Mouse (Mus musculus) left cerebral cortex, postnatal 10 days (tissue): ENCODE results near the gene Gse1. TPM values are rescaled to one million over a fixed set of nuclear protein-coding genes. Genes with fewer than 3 reads are reported as not detected.

ENCODE experiments used
- DNase-seq, 2 experiments: peaks; one replicate each; pipeline ENCODE4 v3.0.0; 2021 to 2022; ENCODE audit warnings: low spot score in 2 of 2, mixed read lengths in 1 of 2; ENCODE audit errors: extremely low spot score in 1 of 2
- intact Hi-C: fragments of 180-260 bp; cut with DNase I; formaldehyde crosslinking; loops from one replicate; pipeline ENCODE4 v1.15.1; 2025
- total RNA-seq, 2 experiments: library from RNA; stranded (reverse); gene quantifications; 2 replicates each; pipeline ENCODE4 v1.2.3; 2021

Gse1 gene
- total RNA-seq, 2 experiments from 2014 or later = 41.7 to 45.3 TPM

DNA sequence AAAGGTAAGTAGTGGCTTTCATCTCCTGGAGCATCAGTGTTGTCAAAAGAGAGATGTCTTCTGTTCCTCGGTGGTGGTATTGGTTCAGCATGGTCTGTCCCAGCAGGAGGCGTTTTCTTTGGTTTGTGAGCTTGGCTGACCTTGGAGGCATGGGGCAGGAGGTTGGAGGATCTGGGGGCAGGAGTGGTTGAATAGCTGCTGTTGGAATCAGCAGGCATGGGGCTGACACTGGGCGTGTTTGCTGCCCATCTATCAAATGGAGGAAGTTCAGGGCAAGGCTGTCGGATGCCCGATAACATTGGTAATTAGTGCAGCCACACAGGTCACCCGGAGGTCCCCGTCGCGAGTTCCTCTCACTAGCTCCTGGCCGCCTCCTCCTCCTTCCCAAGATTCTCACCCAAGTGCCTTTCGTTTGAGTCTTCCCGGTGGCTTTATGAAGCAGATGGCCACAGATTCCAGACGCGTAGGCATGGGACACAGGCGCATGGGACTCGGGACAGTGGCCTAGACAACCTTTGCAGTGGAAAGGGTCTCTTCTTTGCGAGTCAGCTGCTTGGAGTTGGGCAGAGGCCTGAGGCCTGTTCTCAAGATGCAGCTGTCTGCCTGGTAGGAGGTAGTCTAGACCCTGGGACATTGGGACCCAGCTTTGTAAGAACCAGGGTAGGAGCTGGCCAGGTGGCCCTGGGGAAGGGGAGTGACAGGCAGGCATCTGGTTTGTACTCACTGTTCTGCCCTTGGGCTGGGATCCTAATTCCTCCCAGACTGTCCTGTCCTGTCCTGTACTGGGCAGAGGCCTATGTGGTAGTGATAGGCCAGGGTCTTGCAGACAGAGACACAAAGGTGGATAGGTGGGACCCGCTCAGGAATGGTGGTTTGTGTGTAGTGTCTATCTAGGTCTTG lies 2.7 kb downstream of the Gse1 start:
- DNase-seq = no peak
- intact Hi-C loops = no loop called here

DNA sequence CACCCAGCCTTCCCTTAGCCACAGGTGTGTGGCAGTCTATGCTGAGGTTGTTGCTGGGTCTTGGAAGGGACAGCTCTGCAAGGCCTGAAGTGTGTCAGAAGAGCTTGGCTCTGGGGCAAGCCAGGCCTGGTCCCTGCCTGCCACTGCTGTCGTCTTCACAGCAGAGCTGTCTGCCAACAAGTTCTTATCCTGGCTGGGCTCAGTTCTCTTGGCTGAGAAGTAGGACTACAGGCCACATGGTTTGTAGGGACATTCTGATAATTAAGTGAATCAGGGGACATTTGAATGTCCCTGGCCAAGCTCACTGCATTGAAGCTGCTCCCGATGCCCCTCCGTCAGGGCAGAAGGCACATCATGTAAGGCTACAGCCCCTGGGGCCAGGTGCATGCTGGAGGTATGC lies 3.6 kb downstream of the Gse1 start:
- intact Hi-C loops = no loop called here

DNA sequence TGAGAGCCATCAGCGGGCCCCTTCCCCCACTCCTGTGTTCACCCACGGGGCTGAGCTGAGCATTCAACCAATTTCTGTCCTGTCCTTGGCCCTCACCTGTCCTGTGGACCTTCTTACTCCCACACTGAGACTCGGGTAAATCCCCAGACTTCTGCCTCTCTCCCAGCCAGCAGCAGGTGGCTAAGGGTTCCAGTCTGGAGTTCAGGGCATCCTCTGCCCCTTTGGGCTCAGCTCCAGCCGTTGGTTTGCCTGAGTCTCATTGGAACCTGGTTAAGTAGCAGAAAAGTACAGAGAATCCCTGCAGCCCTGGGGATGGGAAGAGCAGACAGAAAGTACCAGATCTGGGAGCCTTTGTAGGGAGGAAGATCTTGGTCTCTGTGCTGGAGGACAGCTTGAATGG lies 4.1 kb downstream of the Gse1 start:
- no peak for DNase-seq
- intact Hi-C loops = no loop called here

More for the DNA sequence above, 3.6 kb downstream of the Gse1 start:
- no peak for DNase-seq

DNA sequence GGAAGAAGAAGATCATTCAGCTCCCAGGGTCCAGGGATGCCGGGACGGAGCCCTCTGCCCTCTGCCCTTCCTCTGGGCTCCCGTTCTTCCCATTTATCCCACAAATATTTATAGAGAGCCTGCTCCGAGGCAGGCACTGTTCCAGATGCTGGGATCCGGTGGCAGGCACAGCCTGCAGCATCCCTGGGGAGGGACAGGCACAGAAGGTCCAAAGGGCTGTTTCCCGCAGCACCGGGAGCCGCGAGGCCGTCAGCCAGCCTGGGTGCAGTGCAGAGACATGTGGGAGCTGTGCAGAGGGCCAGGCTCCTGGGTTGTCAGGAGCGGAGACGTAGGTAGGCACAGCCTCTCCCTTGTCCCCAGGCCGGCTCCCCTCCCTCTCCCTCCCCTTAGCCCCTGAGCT lies 4.7 kb downstream of the Gse1 start:
- no peak for DNase-seq
- intact Hi-C loops = no loop called here

DNA sequence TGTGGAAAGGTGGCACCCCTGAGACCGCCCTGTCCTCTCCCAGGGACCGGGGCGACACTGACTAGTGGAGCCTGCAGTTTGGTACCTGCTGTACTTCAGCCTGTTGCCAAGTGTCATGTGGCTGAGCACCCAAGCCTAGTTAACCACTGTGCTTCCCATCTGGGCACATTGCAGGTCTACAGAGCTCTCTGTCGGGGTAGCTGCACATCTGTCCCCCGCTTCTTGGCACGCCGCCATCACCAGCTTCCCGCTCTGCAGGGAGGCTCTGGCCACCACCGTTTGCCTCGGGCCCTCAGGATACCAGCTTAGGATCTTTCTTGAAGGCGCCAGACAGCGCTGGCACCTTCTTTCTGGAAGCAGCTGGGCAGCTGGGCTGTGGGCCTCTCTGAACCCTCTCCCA lies 6.2 kb downstream of the Gse1 start:
- intact Hi-C loops = no loop called here
- DNase-seq = peak in 1 of 2 experiments; percentile 75

DNA sequence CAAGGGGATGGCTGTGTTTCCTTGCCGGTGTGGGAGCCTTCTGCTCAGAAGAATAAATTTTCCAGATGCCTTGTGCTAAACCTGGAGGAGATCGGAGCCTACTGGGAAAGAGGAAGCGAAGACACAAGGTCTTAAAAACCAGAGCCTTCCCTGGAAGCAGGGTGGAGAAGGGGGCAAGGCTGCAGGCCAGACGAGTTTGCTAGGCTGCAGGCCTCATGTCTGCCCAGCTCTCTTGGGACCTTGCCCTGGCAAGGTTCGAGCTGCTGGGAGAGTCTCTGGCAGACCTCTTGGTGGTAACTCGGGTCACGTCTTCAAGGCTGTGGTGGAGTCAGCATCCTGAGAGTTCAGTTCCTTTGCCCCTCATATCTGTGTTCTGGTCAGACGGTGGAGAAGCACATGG lies 6.6 kb downstream of the Gse1 start:
- intact Hi-C loops = no loop called here
- DNase-seq = no peak

DNA sequence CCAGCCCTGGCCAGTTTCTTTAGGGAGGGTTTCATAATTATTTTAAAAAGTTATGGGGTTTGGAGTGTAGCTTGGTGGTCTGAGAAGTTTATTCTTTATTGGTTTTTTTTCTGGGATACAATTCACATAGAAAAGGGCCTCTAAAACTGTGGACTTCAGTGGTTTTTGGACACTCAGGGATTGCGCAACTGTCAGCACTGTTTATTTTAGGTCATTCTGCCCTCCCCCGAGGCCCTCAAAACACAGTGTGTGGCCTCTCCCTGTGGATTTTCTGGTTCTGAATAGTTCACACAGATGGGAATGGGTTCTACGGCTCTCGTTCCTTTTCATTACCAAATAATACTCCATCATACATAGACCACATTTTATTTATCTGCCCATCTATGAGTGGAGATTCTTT lies 15.0 kb downstream of the Gse1 start:
- DNase-seq = no peak
- intact Hi-C loops = no loop called here

DNA sequence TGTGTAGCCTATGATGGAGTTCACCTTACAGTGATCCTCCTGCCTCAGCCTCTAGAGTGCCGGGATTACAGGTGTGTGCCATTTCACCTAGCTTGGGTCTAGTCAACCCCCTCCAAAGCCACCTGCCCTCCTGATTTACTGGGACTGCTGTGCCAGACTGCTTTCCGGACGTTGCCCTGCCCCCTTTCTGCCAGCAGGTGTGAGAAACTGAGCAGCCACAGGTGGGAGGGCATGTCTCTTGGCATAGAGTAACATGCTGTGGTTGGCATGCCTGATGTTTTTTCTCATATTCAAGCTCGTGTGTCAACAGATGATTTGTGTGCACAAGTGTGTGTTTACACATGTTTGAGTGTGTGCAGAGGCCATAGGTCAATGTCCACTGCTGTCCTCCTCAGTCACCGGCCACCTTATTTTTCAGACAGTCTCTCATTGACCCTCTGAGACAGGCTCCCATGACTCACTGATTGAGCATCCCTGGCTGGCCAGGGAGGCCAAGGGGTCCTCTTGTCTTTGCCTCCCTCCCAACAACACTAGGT lies 15.7 kb downstream of the Gse1 start:
- DNase-seq = no peak
- intact Hi-C loops = no loop called here

DNA sequence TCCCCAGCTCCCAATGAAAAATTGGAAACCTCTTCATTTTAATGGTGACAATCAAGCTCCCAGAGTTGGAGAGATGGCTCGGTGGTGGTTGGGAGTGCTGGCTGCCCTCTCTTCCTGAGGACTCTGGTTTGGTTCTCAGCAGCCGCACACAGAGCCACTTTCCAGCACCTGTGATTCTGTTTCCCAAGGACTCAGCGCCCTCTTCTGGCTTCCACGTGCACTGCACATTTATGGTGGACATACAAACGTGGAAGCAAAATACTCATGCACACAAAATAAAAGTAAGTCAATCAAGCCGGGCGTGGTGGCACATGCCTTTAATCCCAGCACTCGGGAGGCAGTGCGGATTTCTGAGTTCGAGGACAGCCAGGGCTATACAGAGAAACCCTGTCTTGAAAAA lies 16.3 kb downstream of the Gse1 start:
- no peak for DNase-seq
- intact Hi-C loops = no loop called here

DNA sequence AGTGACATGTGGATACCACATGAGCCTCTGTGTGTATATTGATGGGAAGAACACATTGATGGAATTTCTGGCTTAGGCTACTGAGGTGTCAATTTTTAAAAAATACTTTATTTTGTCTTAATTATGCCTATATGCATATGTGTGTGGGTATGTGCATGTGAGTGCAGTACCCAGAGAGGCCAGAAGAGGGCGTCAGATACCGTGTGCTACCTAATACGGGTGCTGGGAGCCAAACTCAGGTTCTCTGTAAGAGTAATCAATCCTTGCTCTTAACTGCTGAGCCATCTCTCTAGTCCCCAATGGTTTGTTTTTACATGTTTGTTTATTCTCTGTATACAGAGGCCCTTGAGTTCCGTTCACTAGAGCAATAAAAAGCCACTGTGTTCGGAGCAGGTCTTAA lies 19.4 kb downstream of the Gse1 start:
- DNase-seq = no peak
- intact Hi-C loops = no loop called here

DNA sequence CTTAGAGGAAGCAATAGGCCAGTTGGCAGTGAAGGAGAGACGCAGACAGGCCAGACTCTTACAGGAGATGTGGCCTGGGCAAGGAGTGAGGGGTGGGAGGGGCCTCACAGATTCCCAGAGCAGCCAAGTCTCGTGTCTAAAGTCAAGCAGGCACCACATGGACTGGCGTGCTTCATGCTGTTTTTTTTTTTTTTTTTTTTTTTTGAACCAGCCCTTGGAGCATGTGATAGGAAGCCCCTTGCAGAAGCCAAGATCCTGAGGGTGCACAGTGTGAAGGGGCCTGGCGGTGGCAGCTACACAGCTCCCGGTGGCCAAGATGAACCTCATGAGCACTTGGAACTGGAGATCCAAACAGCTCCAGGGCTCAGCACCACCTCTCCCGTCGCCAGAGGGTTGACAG lies 19.8 kb downstream of the Gse1 start:
- intact Hi-C loops = no loop called here
- DNase-seq = no peak

DNA sequence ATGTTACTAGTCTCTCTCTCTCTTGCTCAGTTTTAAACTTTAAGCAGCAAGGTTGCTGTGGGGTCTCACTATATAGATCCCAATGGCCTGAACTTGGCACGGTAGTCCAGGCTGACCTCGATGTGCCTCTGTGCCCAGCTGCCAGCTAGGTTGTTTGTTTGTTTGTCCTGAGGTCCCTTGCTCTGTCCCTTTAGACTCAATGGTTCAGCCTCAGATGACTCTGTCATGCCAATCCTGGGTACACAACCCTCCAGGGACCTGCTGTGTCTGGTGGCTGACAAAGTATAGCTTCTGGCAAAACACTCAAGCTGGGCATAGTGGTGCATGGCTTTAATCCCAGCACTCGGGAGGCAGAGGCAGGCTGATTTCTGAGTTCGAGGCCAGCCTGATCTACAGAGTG lies 20.2 kb downstream of the Gse1 start:
- intact Hi-C loops = no loop called here
- no peak for DNase-seq

DNA sequence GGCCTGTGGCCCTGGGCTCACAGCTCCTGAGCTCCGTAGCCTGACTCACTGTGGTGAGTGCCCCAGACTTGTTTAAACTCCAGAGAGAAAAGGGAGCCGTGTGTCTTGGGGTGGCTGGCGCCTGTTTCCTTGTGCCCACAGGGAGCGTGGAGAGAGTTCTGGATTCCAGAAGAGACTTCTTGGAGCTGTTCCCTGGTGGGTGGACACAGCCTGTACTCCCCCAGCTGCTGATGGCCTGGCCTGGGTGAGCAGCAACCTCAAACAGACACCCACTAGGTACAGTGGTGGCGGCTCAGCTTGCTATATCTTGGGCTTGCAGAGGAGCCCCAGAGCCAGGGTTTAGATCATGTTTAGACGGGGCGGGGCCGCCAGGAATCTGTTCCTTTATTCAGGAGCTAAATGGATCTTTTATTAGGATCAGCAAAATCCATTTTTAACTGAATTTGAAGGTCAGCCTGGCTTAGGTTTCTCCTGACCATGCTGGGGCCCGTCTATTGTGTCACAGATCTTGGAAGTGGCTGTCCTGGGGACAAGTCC lies 21.6 kb downstream of the Gse1 start:
- intact Hi-C loops = no loop called here
- DNase-seq = no peak

DNA sequence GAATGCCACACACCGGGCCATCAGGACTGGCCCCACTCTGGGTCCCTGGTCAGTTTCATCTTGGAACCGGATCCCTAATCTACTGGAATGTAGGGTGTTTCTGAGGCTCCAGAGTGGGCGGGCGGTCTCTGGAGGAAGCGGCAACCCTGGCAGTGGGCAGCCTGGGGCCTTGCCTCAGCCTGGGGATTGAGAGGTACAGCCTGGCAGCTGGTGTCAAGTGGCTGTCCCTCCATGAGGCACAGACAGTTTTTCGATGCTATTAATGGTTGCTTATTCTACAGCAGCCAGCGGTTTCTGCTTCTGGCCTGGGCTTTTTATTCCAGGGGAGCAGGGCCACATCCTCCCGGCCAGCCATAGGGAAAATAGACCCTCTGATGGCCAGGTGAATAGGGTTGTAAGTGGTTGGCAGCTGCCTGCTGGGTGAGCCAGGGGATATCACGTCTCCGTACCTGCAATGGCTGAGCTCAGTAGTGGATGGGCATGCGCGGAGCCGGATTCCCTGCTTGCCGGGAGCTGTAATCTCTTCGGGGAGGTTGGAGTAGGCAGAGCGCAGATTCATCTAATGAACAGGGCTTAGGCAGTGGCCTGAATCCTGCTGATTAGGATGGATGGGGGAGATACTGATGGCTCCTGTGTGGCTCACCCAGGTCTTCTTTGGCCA lies 22.6 kb downstream of the Gse1 start:
- DNase-seq = no peak
- intact Hi-C loops = no loop called here

DNA sequence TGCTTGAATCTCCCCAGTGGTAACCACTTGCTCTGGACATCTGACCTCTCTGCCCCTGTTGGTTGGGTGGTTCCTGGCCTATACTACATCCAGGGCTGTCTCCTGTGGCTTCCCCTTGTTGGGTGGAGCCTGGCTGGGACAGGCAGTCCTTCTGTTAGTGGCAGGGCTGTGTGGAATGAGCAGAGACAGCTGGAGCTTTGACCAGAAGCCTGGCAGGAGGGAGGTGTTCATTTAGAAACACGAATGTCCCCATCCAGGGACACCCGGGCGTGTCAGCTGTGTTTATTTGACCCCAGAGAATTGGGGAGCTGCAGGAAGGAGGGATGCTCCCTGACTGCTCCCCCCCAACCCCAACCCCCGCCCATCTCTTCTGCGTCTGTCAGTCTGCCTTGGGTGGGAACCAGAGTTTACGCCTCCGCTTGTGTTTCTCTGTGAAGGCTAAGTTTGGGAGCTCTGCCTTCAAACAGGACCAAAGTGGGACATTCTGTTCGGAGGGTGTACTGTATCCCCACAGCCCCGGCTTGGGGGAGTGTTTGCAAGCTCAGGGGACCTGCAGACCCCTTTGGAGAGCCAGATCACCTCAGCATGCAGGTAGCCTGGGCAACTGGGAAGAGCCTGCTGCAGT lies 23.3 kb downstream of the Gse1 start:
- intact Hi-C loops = no loop called here
- no peak for DNase-seq

DNA sequence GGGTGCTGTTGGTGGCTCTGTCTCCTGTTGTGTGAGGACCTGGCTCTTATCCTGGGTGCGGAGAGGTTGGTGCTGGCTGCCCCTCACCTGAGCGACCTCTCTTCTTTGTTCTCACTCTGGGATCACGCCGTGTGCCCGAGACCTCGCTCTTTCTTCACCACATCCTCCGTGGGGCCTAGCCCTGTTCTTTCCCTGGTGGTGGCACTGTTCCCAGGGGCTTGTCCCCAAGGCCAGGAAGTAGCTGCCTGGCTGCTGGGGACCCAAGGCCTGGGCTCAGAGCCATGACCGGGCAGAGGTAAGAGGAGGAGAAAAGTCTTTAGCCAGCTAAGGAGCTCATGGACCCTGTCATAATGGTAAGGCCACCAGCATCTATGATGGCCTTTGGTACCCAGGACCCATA lies 25.4 kb downstream of the Gse1 start:
- intact Hi-C loops = no loop called here
- no peak for DNase-seq

DNA sequence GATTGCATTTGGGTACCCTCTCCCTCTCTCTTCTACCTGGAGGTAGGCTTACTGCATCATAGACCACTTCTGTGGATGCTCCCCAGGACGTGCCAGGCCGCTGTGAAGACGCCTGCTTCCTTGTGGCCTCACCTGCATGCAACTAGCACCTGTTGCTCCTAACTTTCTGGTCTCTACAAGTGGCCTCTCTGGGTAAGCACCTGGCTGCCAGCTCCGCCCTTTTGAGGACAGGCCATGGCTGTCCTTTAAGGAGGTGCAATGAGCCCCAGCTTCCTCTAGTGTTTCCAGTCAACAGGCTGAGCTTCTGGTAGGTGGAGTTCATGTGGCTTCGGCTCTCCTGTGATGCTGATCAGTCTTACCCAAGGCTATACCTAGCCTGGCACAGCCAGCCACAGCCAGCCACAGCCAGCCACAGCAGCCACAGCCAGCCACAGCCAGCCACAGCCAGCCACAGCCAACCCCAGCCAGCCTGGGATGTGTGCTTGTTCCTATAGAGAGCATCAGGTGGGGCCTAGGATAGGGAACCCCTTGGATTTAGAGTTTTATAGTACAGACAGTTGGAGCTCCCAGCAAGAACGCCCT lies 27.2 kb downstream of the Gse1 start:
- intact Hi-C loops = no loop called here
- DNase-seq = no peak

DNA sequence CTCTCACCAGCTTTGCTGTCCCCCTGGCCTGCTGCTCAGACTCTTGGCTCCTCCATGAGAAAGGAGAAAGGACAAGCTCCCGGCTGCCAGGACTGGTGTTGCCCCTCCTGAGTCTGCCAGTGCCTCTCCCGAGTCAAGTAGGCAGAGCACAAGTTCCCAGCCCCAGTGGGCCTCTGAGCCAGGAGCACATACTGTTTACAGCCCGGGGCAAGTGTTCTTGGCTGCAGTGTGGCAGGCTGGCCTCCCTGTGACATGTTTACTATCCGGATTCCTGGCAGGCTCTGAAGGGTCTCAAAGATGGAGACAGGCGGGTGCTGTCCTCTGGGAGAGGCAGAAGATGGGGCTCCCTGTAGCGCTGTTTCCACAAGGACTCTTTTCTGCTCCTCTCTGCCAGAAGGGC lies 28.7 kb downstream of the Gse1 start:
- no peak for DNase-seq
- intact Hi-C loops = no loop called here

DNA sequence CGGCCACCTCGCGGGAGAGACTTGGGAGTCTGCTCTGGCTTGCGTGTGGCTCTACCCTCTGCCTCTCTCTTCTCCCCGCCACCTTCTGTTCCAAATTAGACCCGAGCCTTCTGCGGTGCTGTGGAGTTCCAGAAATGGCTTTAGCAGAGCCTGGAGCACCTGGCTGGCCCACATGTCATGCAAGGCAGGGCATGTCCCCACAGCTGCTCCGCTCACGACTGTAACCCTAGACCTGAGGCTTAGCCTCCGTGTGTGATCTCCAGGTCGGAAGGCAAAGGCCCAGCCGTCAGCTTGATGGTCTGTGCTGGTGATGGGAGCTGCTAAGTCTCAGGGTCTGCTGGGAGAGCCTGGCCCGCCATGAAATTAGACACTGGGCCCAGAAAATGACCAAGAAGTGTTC lies 30.9 kb downstream of the Gse1 start:
- no peak for DNase-seq
- intact Hi-C loops = no loop called here
